Mouse (Mus musculus) hindbrain, embryonic 12.5 days (tissue): ENCODE results near the gene Afap1. TPM values are rescaled to one million over a fixed set of nuclear protein-coding genes. Genes with fewer than 3 reads are reported as not detected.
A peak's percentile ranks its signal among the peaks of the same experiment; 100 is the strongest.

Experiments used
- ATAC-seq: fragments of 200-750 bp; cut with Nextera tagmentation; 2 replicates; pipeline ENCODE4 v1.8.0; 2017; ENCODE audit warnings: moderate TSS enrichment; ENCODE audit not compliant: low FRiP score
- H3K27ac ChIP-seq: fragments of 300-500 bp; sonication (generic); 2 replicates; pipeline ENCODE4 v1.5.1; 2016; ENCODE audit warnings: mild to moderate bottlenecking
- H3K27me3 ChIP-seq: fragments of 300-500 bp; sonication (generic); 2 replicates; pipeline ENCODE4 v1.6.1; 2016; ENCODE audit warnings: mild to moderate bottlenecking
- H3K36me3 ChIP-seq: fragments of 300-500 bp; sonication (generic); 2 replicates; pipeline ENCODE4 v1.6.1; 2016; ENCODE audit warnings: mild to moderate bottlenecking
- H3K4me1 ChIP-seq: fragments of 300-500 bp; sonication (generic); 2 replicates; pipeline ENCODE4 v1.6.1; 2016
- H3K4me2 ChIP-seq: fragments of 300-500 bp; sonication (generic); replicated peaks from 2 replicates; pipeline ENCODE4 v1.6.1; 2016; ENCODE audit warnings: mild to moderate bottlenecking
- H3K4me3 ChIP-seq: fragments of 300-500 bp; sonication (generic); 2 replicates; pipeline ENCODE4 v1.5.1; 2016; ENCODE audit warnings: mild to moderate bottlenecking
- H3K9ac ChIP-seq: fragments of 300-500 bp; sonication (generic); 2 replicates; pipeline ENCODE4 v1.6.1; 2016; ENCODE audit warnings: mild to moderate bottlenecking, moderate library complexity
- H3K9me3 ChIP-seq: fragments of 300-500 bp; sonication (generic); replicated peaks from 2 replicates; pipeline ENCODE4 v1.6.1; 2016; ENCODE audit warnings: mild to moderate bottlenecking
- WGBS: fragments of 180-500 bp; shearing (Covaris S2); methylation state at CpG from one replicate; pipeline ENCODE4 v1.1.7; 2016; 5-methylcytosine and 5-hydroxymethylcytosine counted together
- polyA plus RNA-seq: library from polyadenylated mRNA; unstranded; fragments of >200 nt; fragmentation: Nextera tagmentation; extraction: Ambion mirVana; gene quantifications from 2 replicates; pipeline ENCODE4 v1.2.1, GENCODE M21; 2016

The Afap1 gene
- polyA plus RNA-seq, 1 experiment from 2014 or later: 80.4 TPM

DNA sequence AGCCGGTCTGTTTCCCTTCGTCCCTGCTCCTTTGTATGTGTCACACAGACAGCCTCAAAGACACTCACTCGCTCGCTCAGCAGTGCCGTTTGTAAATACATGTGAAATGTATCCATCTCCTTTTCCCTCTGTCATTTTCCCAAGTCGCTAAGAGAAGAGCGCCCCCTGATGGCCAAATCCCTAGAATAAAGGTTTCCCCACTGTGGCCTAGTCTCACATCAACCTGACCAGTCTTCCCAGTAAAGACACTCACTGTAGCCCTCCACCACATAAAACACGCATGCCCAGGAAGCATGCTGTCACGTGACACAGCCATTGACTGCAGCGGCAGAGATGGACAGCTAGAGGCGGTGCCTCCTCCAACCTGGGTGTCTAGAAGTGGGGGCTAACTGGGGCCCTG, 8.9 kb upstream of the Afap1 start:
- 38% methylated on average over 11 of the region's 11 CpGs for WGBS
- H3K9me3 ChIP-seq: no peaks in the 10 kb centered on the region
- no peaks in the 10 kb centered on the region for H3K27me3 ChIP-seq
- H3K9ac ChIP-seq: no peak overlapping the region
- 0 out of 2 replicates have a peak, but pooled peaks cover 5% of the 10 kb centered on the region for H3K4me1 ChIP-seq
- H3K36me3 ChIP-seq: no peaks in the 10 kb centered on the region
- H3K27ac ChIP-seq: no peak overlapping the region
- 0 out of 2 replicates have a peak, but pooled peaks have one; percentile 41 for ATAC-seq
- no peak overlapping the region for H3K4me3 ChIP-seq
- no peak overlapping the region for H3K4me2 ChIP-seq

DNA sequence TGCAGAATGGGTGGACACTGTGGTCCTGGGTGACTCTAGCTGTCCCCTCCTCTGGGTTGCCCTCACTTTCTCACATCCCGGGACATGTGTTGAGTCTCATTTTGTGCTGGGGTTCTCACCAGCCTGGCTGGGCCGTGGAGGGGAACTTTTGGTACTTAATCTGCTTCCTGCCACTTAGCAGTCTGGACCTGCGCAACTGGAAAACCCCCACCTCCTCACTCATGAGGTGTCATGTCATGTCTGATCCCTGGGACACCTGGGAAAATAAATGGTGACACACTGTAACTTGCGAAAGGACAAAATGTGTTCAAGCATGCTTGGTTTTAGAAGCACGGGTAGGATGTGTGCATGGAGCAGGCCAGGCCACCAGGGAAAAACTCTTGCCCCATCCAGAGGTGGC, 8.4 kb upstream of the Afap1 start:
- Histone ChIP-seq H3K4me3 (no peak overlapping the region), H3K27ac (no peak overlapping the region), H3K27me3 (no peaks in the 10 kb centered on the region), H3K4me2 (no peak overlapping the region), H3K36me3 (no peaks in the 10 kb centered on the region), H3K9me3 (no peaks in the 10 kb centered on the region), H3K9ac (no peak overlapping the region), H3K4me1 (0 out of 2 replicates have a peak, but pooled peaks cover 5% of the 10 kb centered on the region)
- WGBS: 92% methylated on average over 5 of the region's 5 CpGs
- no peak for ATAC-seq

GRCm38 (mm10) chr5:35888959-35889358, 4.2 kb upstream of the Afap1 start:
- no peak overlapping the region for H3K9ac ChIP-seq
- WGBS: 57% methylated on average over 9 of the region's 9 CpGs
- no peak overlapping the region for H3K4me2 ChIP-seq
- H3K36me3 ChIP-seq: no peaks in the 10 kb centered on the region
- H3K9me3 ChIP-seq: no peaks in the 10 kb centered on the region
- 0 out of 2 replicates have a peak, but pooled peaks cover 5% of the 10 kb centered on the region for H3K4me1 ChIP-seq
- ATAC-seq: no peak
- no peak overlapping the region for H3K4me3 ChIP-seq
- peaks cover 3% of the 10 kb centered on the region; the same call in 1 of the 2 replicates for H3K27me3 ChIP-seq
- no peak overlapping the region for H3K27ac ChIP-seq

GRCm38 (mm10) chr5:35889641-35890040, 3.5 kb upstream of the Afap1 start:
- peaks cover 3% of the 10 kb centered on the region; the same call in 1 of the 2 replicates for H3K27me3 ChIP-seq
- peaks cover 2% of the 10 kb centered on the region for H3K4me1 ChIP-seq
- H3K4me2 ChIP-seq: no peak overlapping the region
- WGBS: 24% methylated on average over 2 of the region's 2 CpGs
- no peak for ATAC-seq
- H3K9me3 ChIP-seq: no peaks in the 10 kb centered on the region
- no peaks in the 10 kb centered on the region for H3K36me3 ChIP-seq
- no peak overlapping the region for H3K27ac ChIP-seq
- H3K9ac ChIP-seq: no peak overlapping the region
- H3K4me3 ChIP-seq: no peak overlapping the region

DNA sequence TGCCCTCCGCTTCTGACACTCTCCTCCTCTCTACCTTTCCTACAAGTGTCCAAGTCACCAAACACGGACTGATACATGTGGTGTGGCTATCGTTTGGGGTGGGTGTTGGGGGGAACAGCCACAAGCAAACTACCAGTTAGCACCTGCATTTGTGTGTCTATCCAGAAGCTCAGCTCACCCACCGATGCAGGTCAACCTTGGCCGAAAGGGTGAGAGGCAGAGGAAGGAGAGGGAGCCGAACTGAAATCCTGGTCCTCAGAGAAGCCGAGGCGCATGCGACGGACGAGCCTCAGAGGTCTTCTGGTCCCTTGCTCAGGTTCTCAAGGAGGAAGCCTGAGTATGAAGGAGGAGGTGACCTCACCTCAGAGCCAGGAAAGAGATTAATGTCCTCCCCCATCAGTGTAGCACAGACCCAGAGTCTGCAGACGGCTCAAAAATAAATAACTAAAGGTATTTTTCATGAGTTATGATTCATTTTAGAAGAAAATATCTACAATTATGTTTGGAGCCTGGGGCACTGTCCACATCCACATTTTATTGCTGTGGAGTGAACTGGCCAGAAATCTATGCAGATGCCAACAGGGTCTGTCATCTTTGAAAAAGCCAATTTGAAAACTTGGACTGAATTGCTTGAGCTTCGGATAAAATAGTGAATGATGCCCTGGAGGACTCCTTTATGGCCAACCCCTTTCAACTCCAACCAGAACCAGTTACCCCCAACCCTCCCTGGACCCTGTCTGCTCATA, 2.0 kb upstream of the Afap1 start:
- Histone ChIP-seq H3K27ac (no peak overlapping the region), H3K36me3 (no peaks in the 10 kb centered on the region), H3K9me3 (no peaks in the 10 kb centered on the region), H3K27me3 (peaks cover 3% of the 10 kb centered on the region; the same call in 1 of the 2 replicates), H3K4me3 (no peak overlapping the region), H3K4me2 (no peak overlapping the region), H3K4me1 (peaks cover 18% of the 10 kb centered on the region), H3K9ac (no peak overlapping the region)
- WGBS: 93% methylated on average over 13 of the region's 13 CpGs
- ATAC-seq: no peak

DNA sequence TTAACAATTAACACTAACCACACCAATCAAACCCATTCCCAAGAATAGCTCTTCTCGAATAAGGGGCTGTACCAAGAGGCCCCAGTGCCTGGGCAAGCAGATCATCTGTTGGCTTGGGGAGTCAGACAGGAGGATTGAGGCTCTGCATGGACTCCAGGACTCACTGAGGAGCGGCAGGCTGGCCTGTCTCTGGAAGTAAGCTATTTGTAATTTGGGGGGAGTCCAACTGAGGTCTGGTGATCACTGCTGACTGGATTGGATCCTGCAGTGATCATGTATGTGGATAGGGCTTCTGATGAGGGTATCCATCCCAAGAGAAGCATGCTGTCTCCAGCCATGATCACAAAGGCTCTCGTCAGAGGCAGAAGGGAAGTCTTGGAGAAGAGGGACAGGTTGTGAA, 756 bp upstream of the Afap1 start:
- H3K9ac ChIP-seq: no peak overlapping the region
- peaks cover 30% of the 10 kb centered on the region for H3K4me1 ChIP-seq
- 77% methylated on average over 3 of the region's 3 CpGs for WGBS
- no peak overlapping the region for H3K4me2 ChIP-seq
- H3K27ac ChIP-seq: no peak overlapping the region
- ATAC-seq: no peak
- H3K27me3 ChIP-seq: peaks cover 3% of the 10 kb centered on the region; the same call in 1 of the 2 replicates
- no peaks in the 10 kb centered on the region for H3K9me3 ChIP-seq
- no peaks in the 10 kb centered on the region for H3K36me3 ChIP-seq
- no peak overlapping the region for H3K4me3 ChIP-seq

DNA sequence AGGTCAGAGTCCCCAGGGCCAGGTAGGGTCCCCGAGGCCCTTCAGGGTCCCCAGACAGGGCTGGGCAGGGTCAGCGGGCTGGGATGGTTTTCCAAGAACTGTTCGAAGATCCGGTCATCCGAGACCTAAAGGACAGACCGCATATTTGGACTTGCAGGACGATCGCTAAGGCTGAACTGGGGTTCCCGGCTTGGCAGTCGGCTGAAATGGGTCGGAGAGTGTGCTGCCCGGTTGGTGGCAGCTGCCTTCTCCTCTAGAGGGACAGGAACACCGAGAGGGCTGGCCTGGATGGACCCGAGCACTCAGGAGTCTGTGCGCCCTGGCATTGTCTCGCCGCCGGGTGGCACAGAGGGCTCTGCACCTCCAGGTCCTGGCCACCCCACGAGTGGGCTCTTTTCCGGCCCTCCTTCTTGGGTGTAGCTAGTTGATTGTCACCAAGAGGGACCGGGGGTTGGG, 714 bp downstream of the Afap1 start:
- H3K4me3 ChIP-seq: peak overlapping the region; percentile 93

GRCm38 (mm10) chr5:35894295-35895047, 1.4 kb downstream of the Afap1 start:
- H3K36me3 ChIP-seq: no peaks in the 10 kb centered on the region
- WGBS: 7% methylated on average over 30 of the region's 30 CpGs
- no peaks in the 10 kb centered on the region for H3K9me3 ChIP-seq
- H3K27ac ChIP-seq: peak overlapping the region; percentile 89
- ATAC-seq: peak; percentile 2; the same call in 1 of the 2 replicates
- peak overlapping the region; percentile 90 for H3K4me2 ChIP-seq
- peak overlapping the region; percentile 98 for H3K9ac ChIP-seq
- H3K4me3 ChIP-seq: peak overlapping the region; percentile 93
- peaks cover 3% of the 10 kb centered on the region; the same call in 1 of the 2 replicates for H3K27me3 ChIP-seq
- H3K4me1 ChIP-seq: peaks cover 49% of the 10 kb centered on the region

More for the DNA sequence above, 714 bp downstream of the Afap1 start:
- Histone ChIP-seq H3K36me3 (no peaks in the 10 kb centered on the region), H3K27ac (peak overlapping the region; percentile 89), H3K4me1 (peaks cover 43% of the 10 kb centered on the region), H3K27me3 (peaks cover 3% of the 10 kb centered on the region; the same call in 1 of the 2 replicates), H3K9ac (peak overlapping the region; percentile 98), H3K9me3 (no peaks in the 10 kb centered on the region), H3K4me2 (peak overlapping the region; percentile 90)
- WGBS: under 1% methylated on average over 21 of the region's 21 CpGs
- peak; percentile 65 for ATAC-seq

GRCm38 (mm10) chr5:35895926-35896325, 2.8 kb downstream of the Afap1 start:
- peak overlapping the region; percentile 90 for H3K4me2 ChIP-seq
- H3K9me3 ChIP-seq: no peaks in the 10 kb centered on the region
- H3K27ac ChIP-seq: no peak overlapping the region
- peaks cover 3% of the 10 kb centered on the region; the same call in 1 of the 2 replicates for H3K27me3 ChIP-seq
- H3K4me1 ChIP-seq: peaks cover 63% of the 10 kb centered on the region
- no peak overlapping the region for H3K9ac ChIP-seq
- ATAC-seq: no peak
- H3K36me3 ChIP-seq: no peaks in the 10 kb centered on the region
- H3K4me3 ChIP-seq: 0 out of 2 replicates have a peak overlapping the region, but pooled peaks have one; percentile 93
- 87% methylated on average over 4 of the region's 4 CpGs for WGBS

- Histone ChIP-seq H3K9ac (no peak overlapping the region), H3K27ac (peak overlapping the region; percentile 35; the same call in 1 of the 2 replicates), H3K4me2 (peak overlapping the region; percentile 90), H3K9me3 (no peaks in the 10 kb centered on the region), H3K4me3 (no peak overlapping the region), H3K4me1 (peaks cover 70% of the 10 kb centered on the region), H3K27me3 (peaks cover 3% of the 10 kb centered on the region; the same call in 1 of the 2 replicates), H3K36me3 (no peaks in the 10 kb centered on the region)
- WGBS: 71% methylated on average over 4 of the region's 4 CpGs
- no peak for ATAC-seq
Observed at GRCm38 (mm10) chr5:35896556-35896955, 3.4 kb downstream of the Afap1 start.

- Histone ChIP-seq H3K9ac (no peak overlapping the region), H3K36me3 (no peaks in the 10 kb centered on the region), H3K9me3 (no peaks in the 10 kb centered on the region), H3K4me1 (peaks cover 70% of the 10 kb centered on the region), H3K27me3 (peaks cover 1% of the 10 kb centered on the region; the same call in 1 of the 2 replicates), H3K4me3 (no peak overlapping the region), H3K4me2 (peak overlapping the region; percentile 90), H3K27ac (no peak overlapping the region; the same call in 1 of the 2 replicates)
- ATAC-seq: no peak
- 75% methylated on average over 4 of the region's 4 CpGs for WGBS
Observed at GRCm38 (mm10) chr5:35897147-35897546, 4.0 kb downstream of the Afap1 start.

DNA sequence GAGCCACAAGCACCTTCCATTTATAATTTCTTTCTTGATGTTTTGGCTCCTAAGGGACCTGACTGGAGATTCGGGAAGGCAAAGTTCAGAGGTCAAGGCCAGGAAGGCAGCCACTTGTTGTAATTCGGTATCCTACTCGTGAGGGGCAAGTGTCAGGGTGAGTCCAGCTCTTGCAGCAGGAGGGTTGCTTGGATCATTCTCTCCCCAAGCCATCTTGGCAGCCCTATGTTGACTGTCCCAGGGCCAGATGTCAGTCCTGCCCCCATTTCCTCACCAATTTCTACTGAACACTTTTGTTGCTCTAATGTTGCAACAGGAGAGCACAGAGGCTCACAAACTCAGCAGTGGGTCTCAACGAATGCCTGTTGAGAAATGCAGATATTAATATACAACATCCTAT, 5.0 kb downstream of the Afap1 start:
- H3K4me1 ChIP-seq: peaks cover 75% of the 10 kb centered on the region
- no peak overlapping the region for H3K27ac ChIP-seq
- no peak for ATAC-seq

More for the DNA sequence above, 5.0 kb downstream of the Afap1 start:
- Histone ChIP-seq H3K9me3 (no peaks in the 10 kb centered on the region), H3K36me3 (no peaks in the 10 kb centered on the region), H3K9ac (no peak overlapping the region), H3K4me2 (peak overlapping the region; percentile 8; the same call in 1 of the 2 replicates), H3K4me3 (no peak overlapping the region), H3K27me3 (no peaks in the 10 kb centered on the region)
- WGBS: 52% methylated on average over 4 of the region's 4 CpGs
